Mouse (Mus musculus) liver, embryonic 14.5 days (tissue): Measurements from ENCODE around the gene Pfdn5. TPM values are rescaled to one million over a fixed set of nuclear protein-coding genes. Genes with fewer than 3 reads are reported as not detected.

Experiments
- ATAC-seq: fragments of 200-750 bp; cut with Nextera tagmentation; 2 replicates; pipeline ENCODE4 v1.8.0; 2017; ENCODE audit warnings: moderate number of reproducible peaks, mild to moderate bottlenecking, moderate library complexity; ENCODE audit not compliant: insufficient read depth
- DNase-seq, 3 experiments: peaks; one replicate each; pipeline ENCODE4 v3.0.0-alpha.2; 2012 to 2013; ENCODE audit warnings: low read depth in 3 of 3, low spot score in 3 of 3
- H3K27ac ChIP-seq: fragments of 300-500 bp; sonication (generic); 2 replicates; pipeline ENCODE4 v1.5.1; 2014; ENCODE audit warnings: moderate library complexity, mild to moderate bottlenecking, control low read depth, inconsistent platforms
- H3K27me3 ChIP-seq: fragments of 300-500 bp; sonication (generic); 2 replicates; pipeline ENCODE4 v1.6.1; 2014; ENCODE audit warnings: mild to moderate bottlenecking, low read length, moderate library complexity; ENCODE audit not compliant: control insufficient read depth, insufficient read depth
- H3K36me3 ChIP-seq: fragments of 300-500 bp; sonication (generic); replicated peaks from 2 replicates; pipeline ENCODE4 v1.6.1; 2014; ENCODE audit warnings: low read depth; ENCODE audit not compliant: control insufficient read depth, insufficient read depth
- H3K4me1 ChIP-seq, 2 experiments: fragments of 200-500 bp in 1 of 2; fragments of 300-500 bp in 1 of 2; sonication (generic) in 1 of 2; replicated peaks; 2 replicates each; pipeline ENCODE4 v1.6.1; 2012 to 2014; ENCODE audit warnings: antibody characterized with exemption in 1 of 2, inconsistent platforms in 1 of 2, low read length in 1 of 2; ENCODE audit not compliant: control insufficient read depth in 2 of 2, insufficient read depth in 2 of 2
- H3K4me2 ChIP-seq: fragments of 300-500 bp; sonication (generic); 2 replicates; pipeline ENCODE4 v1.6.1; 2014; ENCODE audit warnings: low read depth, mild to moderate bottlenecking, control low read depth, moderate library complexity
- H3K4me3 ChIP-seq, 2 experiments: fragments of 200-500 bp in 1 of 2; fragments of 300-500 bp in 1 of 2; sonication (generic) in 1 of 2; 2 replicates each; pipeline ENCODE4 v1.5.1; 2012 to 2014; ENCODE audit warnings: low read depth in 2 of 2, low read length in 2 of 2, mild to moderate bottlenecking in 2 of 2, control low read depth in 1 of 2, inconsistent platforms in 1 of 2, moderate library complexity in 1 of 2; ENCODE audit not compliant: insufficient read depth in 1 of 2
- H3K9ac ChIP-seq: fragments of 300-500 bp; sonication (generic); replicated peaks from 2 replicates; pipeline ENCODE4 v1.6.1; 2014; ENCODE audit warnings: mild to moderate bottlenecking, control low read depth, moderate library complexity
- H3K9me3 ChIP-seq: fragments of 300-500 bp; sonication (generic); 2 replicates; pipeline ENCODE4 v1.6.1; 2016; ENCODE audit warnings: low read length, mixed read lengths; ENCODE audit not compliant: control insufficient read depth
- CTCF ChIP-seq: IDR thresholded peaks from 2 replicates; pipeline ENCODE4 v1.5.1; 2016; ENCODE audit warnings: antibody characterized with exemption, low read depth, control low read depth
- EP300 ChIP-seq: IDR thresholded peaks from 2 replicates; pipeline ENCODE4 v1.6.1; 2016; ENCODE audit warnings: antibody characterized with exemption, low read depth
- whole genome bisulfite sequencing: fragments of 180-500 bp; shearing (Covaris S2); extraction: QIAGEN DNeasy Blood & Tissue Kit; methylation state at CpG from one replicate; pipeline ENCODE4 v1.1.7; 2014; ENCODE audit not compliant: insufficient replicate concordance; 5-methylcytosine and 5-hydroxymethylcytosine counted together
- polyA plus RNA-seq, 2 experiments: library from polyadenylated mRNA; depleted of rRNA in 1 of 2; stranded (reverse) in 1 of 2; unstranded in 1 of 2; fragments of >200 nt; fragmentation: Nextera tagmentation in 1 of 2; extraction: Ambion mirVana in 1 of 2; gene quantifications; 2 replicates each; pipeline versions ENCODE4 v1.2.1 to v1.2.3; 2012 to 2014

Gene Pfdn5
- polyA plus RNA-seq, 2 experiments: 82.2 to 156 TPM

DNA sequence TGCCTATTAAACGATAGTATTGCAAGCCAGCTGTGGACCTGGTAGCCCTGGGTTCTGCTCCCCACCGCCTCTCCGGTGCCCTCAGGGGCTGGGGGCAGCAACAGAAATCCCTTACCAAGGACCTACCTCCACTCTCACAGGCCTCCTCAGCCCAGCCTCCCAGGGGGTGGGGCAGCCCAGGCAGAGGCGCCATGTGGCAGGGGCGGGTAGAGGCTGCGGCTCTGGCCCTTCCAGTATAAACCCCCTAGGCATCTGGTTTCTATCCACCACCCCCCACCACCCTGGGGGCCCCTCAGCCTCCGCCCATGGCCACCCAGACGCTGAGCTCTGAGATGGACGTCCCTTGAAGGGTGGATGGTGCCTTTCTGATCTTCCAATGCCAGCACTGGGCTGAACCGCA is 44.8 kb downstream of the Pfdn5 start:
- TF ChIP-seq CTCF (no peak), EP300 (no peak)
- ATAC-seq (no peak), DNase-seq (no peak)
- H3K4me3 ChIP-seq: no peak overlapping the region
- peaks cover 27% of the 10 kb centered on the region for H3K27me3 ChIP-seq
- H3K9ac ChIP-seq: no peak overlapping the region
- WGBS: 21% methylated on average over 10 of the region's 10 CpGs
- H3K4me2 ChIP-seq: no peak overlapping the region
- no peak overlapping the region for H3K27ac ChIP-seq
- H3K9me3 ChIP-seq: no peaks in the 10 kb centered on the region
- H3K4me1 ChIP-seq: no peaks in the 10 kb centered on the region
- no peaks in the 10 kb centered on the region for H3K36me3 ChIP-seq

DNA sequence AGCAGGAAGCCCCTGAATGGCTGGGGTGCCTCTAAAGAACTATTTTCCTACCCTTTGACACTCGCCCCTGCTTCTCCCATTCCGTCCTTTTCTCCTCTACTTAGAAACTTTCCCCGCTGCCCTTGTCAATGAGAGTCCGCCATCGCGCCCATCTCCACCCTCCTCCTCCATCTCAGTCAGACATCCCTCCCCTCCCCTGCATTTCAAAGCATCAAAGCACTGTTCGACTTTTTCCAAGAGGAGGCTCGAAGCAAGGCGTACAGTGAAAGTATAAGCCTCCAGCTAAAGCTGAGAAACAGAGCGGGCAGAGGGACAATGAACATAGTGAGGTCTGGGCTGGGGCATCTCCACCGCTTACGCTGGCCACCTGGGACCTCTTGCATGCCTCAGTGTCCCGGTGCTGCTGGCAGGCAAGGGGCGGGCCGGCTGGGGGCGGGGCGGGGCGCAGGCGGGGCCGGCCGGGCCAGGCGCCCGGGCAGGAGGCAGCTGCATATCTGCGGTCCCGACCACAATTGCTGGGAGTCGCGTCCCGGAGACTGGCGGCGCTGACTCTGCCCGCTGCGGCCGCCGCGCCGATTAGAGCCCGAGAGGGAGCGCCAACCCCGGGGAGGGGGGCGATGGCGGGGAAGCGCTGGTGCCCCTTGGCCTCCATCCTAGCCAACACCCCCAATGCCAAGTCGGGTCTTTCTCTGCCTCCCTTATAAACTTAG is 50.7 kb downstream of the Pfdn5 start:
- 2% methylated on average over 41 of the region's 43 CpGs for WGBS
- Histone ChIP-seq H3K4me3 (peak overlapping the region; percentile 57 to 82), H3K9ac (peak overlapping the region; percentile 66), H3K9me3 (no peaks in the 10 kb centered on the region), H3K36me3 (no peaks in the 10 kb centered on the region), H3K27ac (no peak overlapping the region), H3K4me1 (peaks cover 8 to 14% of the 10 kb centered on the region in 2 experiments), H3K27me3 (no peaks in the 10 kb centered on the region; the same call in 1 of the 2 replicates), H3K4me2 (peak overlapping the region; percentile 95)
- peak; percentile 88 for ATAC-seq
- TF ChIP-seq EP300 (no peak), CTCF (no peak)
- no peak for DNase-seq

DNA sequence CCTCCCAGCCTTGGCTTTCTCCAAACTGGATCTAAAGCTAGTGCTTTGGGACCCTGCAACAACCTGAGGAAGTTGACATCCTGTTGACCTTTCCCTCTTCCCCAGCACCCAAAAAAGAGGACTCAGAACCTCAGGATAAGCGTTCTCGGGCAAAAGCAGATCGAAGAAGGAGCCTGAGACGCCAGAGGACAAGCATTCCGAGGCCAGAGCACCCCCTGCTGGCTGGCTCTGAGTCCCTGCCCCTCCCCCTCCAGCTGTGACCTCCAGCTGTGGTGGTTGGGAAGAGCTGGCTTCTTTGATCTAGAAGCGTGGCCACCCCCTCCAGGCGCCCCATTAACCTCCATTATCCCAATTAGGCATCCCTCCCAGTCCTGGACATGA is 51.2 kb downstream of the Pfdn5 start:
- WGBS: 0% methylated on average over 7 of the region's 7 CpGs
- Histone ChIP-seq H3K4me2 (peak overlapping the region; percentile 95), H3K4me1 (peaks cover 8 to 14% of the 10 kb centered on the region in 2 experiments), H3K27ac (no peak overlapping the region), H3K36me3 (no peaks in the 10 kb centered on the region), H3K9ac (peak overlapping the region; percentile 66), H3K27me3 (no peaks in the 10 kb centered on the region; the same call in 1 of the 2 replicates), H3K9me3 (no peaks in the 10 kb centered on the region), H3K4me3 (peak overlapping the region; percentile 57 to 82)
- no peak for TF ChIP-seq EP300
- peak; percentile 96 for TF ChIP-seq CTCF
- DNase-seq: peak; percentile 60 to 69 (median 65)
- peak; percentile 80 for ATAC-seq

DNA sequence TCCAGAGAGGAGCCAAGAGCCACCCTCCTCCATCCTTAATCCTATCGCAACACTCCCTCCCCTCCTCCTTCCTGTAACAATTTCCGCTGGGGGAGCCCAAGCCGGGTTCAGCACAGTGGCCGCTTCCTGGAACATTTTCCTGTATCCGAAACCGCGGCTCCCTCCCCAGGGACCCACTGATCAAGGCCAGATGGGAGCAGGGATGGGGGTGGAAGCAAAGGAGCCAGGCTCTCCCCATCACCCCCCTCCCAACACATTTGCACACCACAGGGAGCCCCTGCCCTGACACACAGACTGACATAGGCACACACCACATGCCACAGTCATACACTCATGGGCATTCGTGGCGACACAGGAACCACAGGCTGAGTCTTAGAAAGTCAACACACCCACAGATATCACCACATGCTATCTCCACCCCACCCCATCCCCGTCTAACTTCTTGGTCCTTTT is 51.9 kb downstream of the Pfdn5 start:
- Histone ChIP-seq H3K4me2 (peak overlapping the region; percentile 95), H3K4me3 (no peak overlapping the region), H3K4me1 (peaks cover 8 to 14% of the 10 kb centered on the region in 2 experiments), H3K27me3 (no peaks in the 10 kb centered on the region; the same call in 1 of the 2 replicates), H3K27ac (no peak overlapping the region), H3K36me3 (no peaks in the 10 kb centered on the region), H3K9ac (0 out of 2 replicates have a peak overlapping the region, but pooled peaks have one; percentile 15), H3K9me3 (no peaks in the 10 kb centered on the region)
- no peak for DNase-seq
- 6% methylated on average over 10 of the region's 10 CpGs for WGBS
- TF ChIP-seq EP300 (no peak), CTCF (no peak)
- no peak for ATAC-seq

Other genes starting within 250 kb of the Pfdn5 start
- gene Tns2, start 225.7 kb upstream of the Pfdn5 start, polyA plus RNA-seq (2012; rRNA removed): 4.9 and 5.2 TPM in 2 replicates
- 3.7 and 4.3 TPM in 2 replicates for gene Tns2, start 225.7 kb upstream of the Pfdn5 start, polyA plus RNA-seq (2014; fragmentation: Nextera tagmentation; extraction: Ambion mirVana)
- 11.9 and 12.5 TPM in 2 replicates for gene Spryd3, start 189.9 kb upstream of the Pfdn5 start, polyA plus RNA-seq (2012; rRNA removed)
- 8.8 and 9.1 TPM in 2 replicates for gene Spryd3, start 189.9 kb upstream of the Pfdn5 start, polyA plus RNA-seq (2014; fragmentation: Nextera tagmentation; extraction: Ambion mirVana)
- gene Igfbp6, start 181.8 kb upstream of the Pfdn5 start, polyA plus RNA-seq (2012; rRNA removed): 0.66 and 0.90 TPM in 2 replicates
- gene Igfbp6, start 181.8 kb upstream of the Pfdn5 start, polyA plus RNA-seq (2014; fragmentation: Nextera tagmentation; extraction: Ambion mirVana): 0.95 and 1.6 TPM in 2 replicates
- 34.4 and 36.4 TPM in 2 replicates for gene Soat2, start 175.6 kb upstream of the Pfdn5 start, polyA plus RNA-seq (2012; rRNA removed)
- 21.9 and 25.5 TPM in 2 replicates for gene Soat2, start 175.6 kb upstream of the Pfdn5 start, polyA plus RNA-seq (2014; fragmentation: Nextera tagmentation; extraction: Ambion mirVana)
- 10.2 and 14.9 TPM in 2 replicates for gene Zfp740, start 122.9 kb upstream of the Pfdn5 start, polyA plus RNA-seq (2012; rRNA removed)
- gene Zfp740, start 122.9 kb upstream of the Pfdn5 start, polyA plus RNA-seq (2014; fragmentation: Nextera tagmentation; extraction: Ambion mirVana): 11.7 and 12.0 TPM in 2 replicates
- 14.9 and 17.9 TPM in 2 replicates for gene Csad, start 121.4 kb upstream of the Pfdn5 start, polyA plus RNA-seq (2012; rRNA removed)
- 22.6 and 24.0 TPM in 2 replicates for gene Csad, start 121.4 kb upstream of the Pfdn5 start, polyA plus RNA-seq (2014; fragmentation: Nextera tagmentation; extraction: Ambion mirVana)
- 1.6 and 2.7 TPM in 2 replicates for gene Itgb7, start 94.2 kb upstream of the Pfdn5 start, polyA plus RNA-seq (2012; rRNA removed)
- 5.6 and 5.7 TPM in 2 replicates for gene Itgb7, start 94.2 kb upstream of the Pfdn5 start, polyA plus RNA-seq (2014; fragmentation: Nextera tagmentation; extraction: Ambion mirVana)
- 2.3 and 2.5 TPM in 2 replicates for gene Rarg, start 68.6 kb upstream of the Pfdn5 start, polyA plus RNA-seq (2012; rRNA removed)
- gene Rarg, start 68.6 kb upstream of the Pfdn5 start, polyA plus RNA-seq (2014; fragmentation: Nextera tagmentation; extraction: Ambion mirVana): 1.9 and 2.1 TPM in 2 replicates
- gene Gm9918, start 55.6 kb upstream of the Pfdn5 start, polyA plus RNA-seq (2012; rRNA removed): 0.04 TPM in 1 of 2 replicates, not detected in the other
- 0.04 TPM in 1 of 2 replicates, not detected in the other for gene Gm9918, start 55.6 kb upstream of the Pfdn5 start, polyA plus RNA-seq (2014; fragmentation: Nextera tagmentation; extraction: Ambion mirVana)
- 13.4 and 15.4 TPM in 2 replicates for gene Mfsd5, start 46.7 kb upstream of the Pfdn5 start, polyA plus RNA-seq (2012; rRNA removed)
- gene Mfsd5, start 46.7 kb upstream of the Pfdn5 start, polyA plus RNA-seq (2014; fragmentation: Nextera tagmentation; extraction: Ambion mirVana): 21.2 and 23.5 TPM in 2 replicates
- 17.0 and 17.3 TPM in 2 replicates for gene Espl1, start 29.9 kb upstream of the Pfdn5 start, polyA plus RNA-seq (2012; rRNA removed)
- 25.6 and 28.2 TPM in 2 replicates for gene Espl1, start 29.9 kb upstream of the Pfdn5 start, polyA plus RNA-seq (2014; fragmentation: Nextera tagmentation; extraction: Ambion mirVana)
- gene Myg1, start 5.6 kb downstream of the Pfdn5 start, polyA plus RNA-seq (2012; rRNA removed): 26.7 and 32.5 TPM in 2 replicates
- gene Myg1, start 5.6 kb downstream of the Pfdn5 start, polyA plus RNA-seq (2014; fragmentation: Nextera tagmentation; extraction: Ambion mirVana): 43.2 and 45.4 TPM in 2 replicates
- gene Aaas, start 24.7 kb downstream of the Pfdn5 start, polyA plus RNA-seq (2012; rRNA removed): 31.0 and 33.7 TPM in 2 replicates
- gene Aaas, start 24.7 kb downstream of the Pfdn5 start, polyA plus RNA-seq (2014; fragmentation: Nextera tagmentation; extraction: Ambion mirVana): 44.3 and 48.9 TPM in 2 replicates
- gene Sp7, start 41.1 kb downstream of the Pfdn5 start, polyA plus RNA-seq (2012; rRNA removed): 0.01 and 0.07 TPM in 2 replicates
- 0.04 TPM in 1 of 2 replicates, not detected in the other for gene Sp7, start 41.1 kb downstream of the Pfdn5 start, polyA plus RNA-seq (2014; fragmentation: Nextera tagmentation; extraction: Ambion mirVana)
- 9.2 and 9.5 TPM in 2 replicates for gene Sp1, start 80.0 kb downstream of the Pfdn5 start, polyA plus RNA-seq (2012; rRNA removed)
- 5.0 and 5.4 TPM in 2 replicates for gene Sp1, start 80.0 kb downstream of the Pfdn5 start, polyA plus RNA-seq (2014; fragmentation: Nextera tagmentation; extraction: Ambion mirVana)
- 0.05 and 0.06 TPM in 2 replicates for gene Amhr2, start 119.3 kb downstream of the Pfdn5 start, polyA plus RNA-seq (2012; rRNA removed)
- gene Amhr2, start 119.3 kb downstream of the Pfdn5 start, polyA plus RNA-seq (2014; fragmentation: Nextera tagmentation; extraction: Ambion mirVana): 0.11 and 0.23 TPM in 2 replicates
- gene Prr13, start 132.9 kb downstream of the Pfdn5 start, polyA plus RNA-seq (2012; rRNA removed): 69.0 and 84.6 TPM in 2 replicates
- 111 and 117 TPM in 2 replicates for gene Prr13, start 132.9 kb downstream of the Pfdn5 start, polyA plus RNA-seq (2014; fragmentation: Nextera tagmentation; extraction: Ambion mirVana)
- gene Pcbp2, start 144.4 kb downstream of the Pfdn5 start, polyA plus RNA-seq (2012; rRNA removed): 185 and 221 TPM in 2 replicates
- gene Pcbp2, start 144.4 kb downstream of the Pfdn5 start, polyA plus RNA-seq (2014; fragmentation: Nextera tagmentation; extraction: Ambion mirVana): 93.3 and 103 TPM in 2 replicates
- not detected in 2 replicates for gene Gm10337, start 177.6 kb downstream of the Pfdn5 start, polyA plus RNA-seq (2012; rRNA removed)
- not detected in 2 replicates for gene Gm10337, start 177.6 kb downstream of the Pfdn5 start, polyA plus RNA-seq (2014; fragmentation: Nextera tagmentation; extraction: Ambion mirVana)
- gene Map3k12, start 190.9 kb downstream of the Pfdn5 start, polyA plus RNA-seq (2012; rRNA removed): 0.77 and 1.3 TPM in 2 replicates
- 0.78 and 1.1 TPM in 2 replicates for gene Map3k12, start 190.9 kb downstream of the Pfdn5 start, polyA plus RNA-seq (2014; fragmentation: Nextera tagmentation; extraction: Ambion mirVana)
- 39.6 and 40.9 TPM in 2 replicates for gene Tarbp2, start 192.1 kb downstream of the Pfdn5 start, polyA plus RNA-seq (2012; rRNA removed)
- gene Tarbp2, start 192.1 kb downstream of the Pfdn5 start, polyA plus RNA-seq (2014; fragmentation: Nextera tagmentation; extraction: Ambion mirVana): 31.5 and 40.2 TPM in 2 replicates
- 1.2 and 1.4 TPM in 2 replicates for gene Npff, start 198.8 kb downstream of the Pfdn5 start, polyA plus RNA-seq (2012; rRNA removed)
- gene Npff, start 198.8 kb downstream of the Pfdn5 start, polyA plus RNA-seq (2014; fragmentation: Nextera tagmentation; extraction: Ambion mirVana): 0.19 and 0.94 TPM in 2 replicates